Mouse (Mus musculus) c-Kit-positive CD71-negative TER-119-negative erythroid progenitor cells, embryonic 14.5 days (primary cell): Measurements from ENCODE around the gene Gm10184.
"Not testable (repeated sequence)": the region's sequence is repeated elsewhere in the genome, so short reads cannot be mapped to it uniquely, and the experiment has no call there.

Experiments
- DNase-seq: peaks from one replicate; pipeline ENCODE4 v3.0.0-alpha.2; 2013; ENCODE audit warnings: low read depth

The Gm10184 gene

DNA sequence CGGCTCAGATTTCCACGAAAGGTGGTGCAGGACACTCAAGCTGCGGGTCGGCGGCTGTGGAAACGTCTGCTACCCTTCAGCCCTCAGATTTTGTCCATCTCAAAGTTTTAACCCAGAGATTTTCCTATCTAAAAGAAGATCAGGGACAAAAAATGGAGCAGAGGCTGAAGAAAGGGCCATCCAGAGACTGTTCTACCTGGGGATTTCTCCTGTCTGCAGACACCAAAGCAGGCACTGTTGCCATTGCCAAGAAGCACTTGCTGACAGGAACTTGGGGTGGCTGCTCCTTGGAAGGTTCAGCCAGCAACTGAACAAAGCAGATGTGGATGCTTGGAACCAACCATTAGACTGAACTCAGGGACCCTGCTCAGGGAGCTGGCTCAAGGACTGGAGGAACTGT lies at the start of gene Gm10184:
Gene Gm10184 (minus strand): TSS at position 101 of the 400 bp plus-strand sequence.
- no peak for DNase-seq

DNA sequence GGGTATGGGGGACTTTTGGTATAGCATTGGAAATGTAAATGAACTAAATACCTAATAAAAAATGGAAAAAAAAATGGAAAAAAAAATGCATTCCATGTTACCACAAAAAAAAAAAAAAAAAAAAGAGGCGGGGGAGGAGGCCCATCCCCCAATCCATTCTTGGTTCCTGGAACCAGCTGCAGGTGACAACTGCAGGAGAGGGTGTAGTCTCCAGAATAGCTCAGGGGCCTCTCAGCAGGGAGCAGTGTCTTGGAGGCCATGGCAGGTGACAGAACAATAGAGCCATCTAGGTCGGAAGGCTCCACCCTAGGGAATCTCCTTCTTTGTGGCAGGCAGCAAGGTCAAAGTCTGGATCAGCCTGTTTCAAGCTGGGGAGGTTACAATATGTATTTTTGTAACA lies 23.7 kb upstream of the Gm10184 start:
- DNase-seq: no peak

DNA sequence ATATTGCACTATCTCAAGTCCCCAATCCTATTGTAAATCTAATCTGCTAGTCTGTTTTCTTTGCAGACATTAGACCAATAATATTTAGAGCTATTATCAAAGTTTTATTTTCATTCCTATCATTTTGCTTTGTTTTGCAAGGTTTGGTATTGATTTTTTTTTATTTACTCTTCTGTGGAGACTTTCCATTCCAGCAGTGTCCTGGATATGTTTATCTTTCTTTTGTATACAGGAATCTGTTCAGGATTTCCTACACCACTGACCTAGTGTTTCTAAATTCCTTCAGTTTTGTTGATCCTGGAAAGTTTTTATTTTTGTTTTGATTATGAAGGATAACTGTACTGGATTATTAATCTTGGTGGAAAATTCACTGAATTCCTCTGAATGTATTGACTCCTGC lies 2.6 kb downstream of the Gm10184 start:
- no peak for DNase-seq

DNA sequence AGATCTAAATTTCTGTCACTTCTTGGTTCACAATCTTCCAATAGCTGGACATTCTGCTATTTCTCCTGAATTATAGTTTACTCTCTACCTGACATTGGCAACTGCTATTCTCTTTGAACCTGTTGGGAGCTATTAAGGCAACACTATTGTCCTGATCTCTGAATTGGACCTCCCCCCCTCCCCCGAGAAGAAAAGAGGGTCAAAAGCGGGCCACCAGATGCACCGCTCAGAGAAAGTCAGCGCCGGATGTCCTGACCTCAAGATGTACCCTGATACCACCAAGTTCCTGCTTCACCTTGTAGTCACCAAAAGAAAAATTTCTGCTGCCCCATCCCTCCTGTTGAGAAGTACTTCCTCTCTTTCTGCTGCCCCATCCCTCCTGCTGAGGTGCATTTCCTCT lies 5.5 kb downstream of the Gm10184 start:
- not testable (repeated sequence) for DNase-seq

DNA sequence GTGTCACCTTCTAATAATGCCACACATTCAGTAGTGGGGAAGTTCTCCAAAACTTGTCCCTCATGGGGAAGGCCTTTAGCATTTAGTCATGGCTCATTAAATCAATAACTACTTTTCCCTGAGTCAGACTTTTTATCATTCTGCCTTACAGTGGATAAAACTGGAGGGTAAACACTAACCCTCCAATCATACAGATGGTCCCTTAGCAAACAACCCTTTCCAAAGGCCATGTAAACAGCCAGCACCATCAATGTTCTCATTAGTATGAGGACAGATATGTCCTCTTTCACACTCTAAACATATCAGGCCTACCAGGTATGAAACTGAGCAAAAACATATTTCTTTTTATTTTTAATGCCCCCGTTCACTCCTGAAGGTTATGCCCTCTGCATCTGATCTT lies 7.5 kb downstream of the Gm10184 start:
- DNase-seq: no peak

DNA sequence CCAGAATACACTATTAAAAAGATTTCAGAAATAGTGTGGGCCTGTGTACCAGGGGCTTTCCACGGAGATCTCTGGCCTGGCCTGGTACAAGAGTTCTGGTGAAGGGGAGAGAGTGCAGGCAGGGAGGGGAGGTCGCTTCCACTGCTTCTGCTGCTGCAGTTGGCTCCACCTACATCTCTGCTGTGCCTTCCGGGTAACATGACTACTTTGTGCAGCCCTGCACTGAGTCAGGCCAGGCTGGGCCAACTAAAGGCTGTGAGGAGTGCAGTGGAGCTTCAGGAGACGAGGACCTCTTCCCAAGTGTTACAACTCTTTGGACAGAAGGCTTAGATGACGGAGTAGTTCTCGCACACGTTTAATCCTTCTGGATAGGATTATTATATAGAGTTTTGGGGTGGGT lies 9.6 kb downstream of the Gm10184 start:
- DNase-seq: no peak

DNA sequence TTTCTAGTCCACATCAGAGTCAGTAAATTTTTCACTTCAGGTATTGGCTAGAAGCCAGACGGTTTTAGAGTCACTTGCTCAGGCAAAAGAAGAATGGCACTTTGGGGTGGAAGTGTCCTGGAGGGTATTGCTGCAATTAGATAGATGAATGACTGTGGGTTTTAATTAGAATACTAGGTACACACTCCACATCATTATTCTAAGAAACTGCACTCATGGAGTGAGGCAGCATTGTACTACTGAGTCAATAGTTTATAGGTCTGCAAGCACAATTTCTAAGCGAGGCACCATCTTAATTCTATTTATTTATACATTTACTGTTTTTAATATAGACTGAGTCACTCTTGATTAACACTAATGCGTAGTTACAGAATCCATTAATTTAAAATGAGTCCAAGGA lies 10.4 kb downstream of the Gm10184 start:
- no peak for DNase-seq

DNA sequence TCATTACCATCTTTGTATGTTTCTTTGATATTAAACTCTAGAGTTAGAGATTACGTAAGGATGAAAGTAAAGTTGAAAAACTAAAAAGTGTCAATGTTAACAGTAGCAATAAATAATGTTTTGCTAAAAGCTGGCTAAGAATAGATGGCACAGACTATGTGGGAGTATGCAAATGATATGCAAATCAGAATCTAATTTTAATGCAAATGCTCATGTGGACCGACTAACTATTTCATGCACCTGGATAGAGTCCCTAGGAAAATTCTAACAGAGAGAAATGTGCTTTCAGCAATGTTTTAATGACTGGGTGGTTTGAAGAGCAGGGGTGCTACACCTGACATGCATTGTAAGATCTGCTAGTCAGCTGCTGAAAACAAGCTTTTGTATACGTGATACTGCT lies 45.3 kb downstream of the Gm10184 start:
- DNase-seq: no peak
